Mouse (Mus musculus) cerebellum, adult 11 months (tissue): ENCODE measurements around the gene Lrrc57.

ENCODE experiments used
- DNase-seq: peaks from one replicate; pipeline ENCODE4 v3.0.0; 2022

Lrrc57 gene

DNA sequence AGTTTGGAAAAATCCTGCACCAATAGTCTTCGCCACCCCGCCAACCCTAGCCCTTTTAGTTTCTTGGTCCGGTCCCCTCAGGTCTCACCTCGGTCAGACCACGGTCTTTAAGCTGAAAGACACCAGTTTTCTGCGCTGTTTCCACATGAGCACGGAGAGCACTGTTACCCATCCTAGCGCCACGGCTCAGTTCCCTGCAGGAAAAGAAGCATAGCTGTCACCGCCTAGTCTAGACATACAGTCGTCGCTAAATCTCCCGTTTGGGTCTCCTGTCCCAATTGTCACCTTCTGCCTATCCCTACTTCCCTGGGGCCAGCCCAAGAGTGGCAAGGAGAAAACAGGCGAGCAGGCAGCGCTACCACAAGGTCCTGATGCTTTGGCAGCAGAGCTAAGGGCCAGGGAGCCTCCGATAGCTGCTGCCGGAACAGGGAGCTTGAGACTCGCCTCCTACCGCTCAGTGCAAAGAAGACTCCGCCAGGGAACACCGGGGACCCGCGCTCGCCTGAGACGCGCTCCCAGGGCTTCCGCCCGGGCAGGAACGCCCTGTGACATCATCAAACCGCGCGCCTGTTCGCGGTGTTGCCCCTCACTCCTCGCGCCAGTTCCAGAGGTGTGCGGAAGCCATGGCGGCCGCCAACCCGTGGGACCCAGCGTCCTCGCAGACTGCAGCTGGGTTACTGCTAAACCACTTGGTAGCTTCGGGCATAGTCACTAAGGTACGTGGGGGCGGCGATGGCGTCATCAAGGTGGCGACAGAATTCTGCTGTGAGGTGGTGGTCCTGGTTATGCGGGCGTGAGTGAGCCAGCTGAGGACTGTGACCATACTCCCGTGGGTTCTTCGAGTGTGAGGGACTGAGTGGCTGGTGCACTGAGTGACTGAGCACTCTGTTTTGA, at the start of gene Lrrc57, which contains the start of gene Haus2:
Gene Lrrc57, minus strand, starts transcription at position 691 of the 894 bp plus-strand sequence.
Gene Haus2, plus strand, starts transcription at position 554 of the 894 bp plus-strand sequence.
- peak; percentile 83 for DNase-seq

GRCm38 (mm10) chr2:120658486-120658885, 49.2 kb upstream of the Lrrc57 start:
- no peak for DNase-seq

GRCm38 (mm10) chr2:120656711-120657110, 47.4 kb upstream of the Lrrc57 start:
- no peak for DNase-seq

- DNase-seq = no peak
Measured at GRCm38 (mm10) chr2:120655905-120656304, 46.6 kb upstream of the Lrrc57 start.

DNA sequence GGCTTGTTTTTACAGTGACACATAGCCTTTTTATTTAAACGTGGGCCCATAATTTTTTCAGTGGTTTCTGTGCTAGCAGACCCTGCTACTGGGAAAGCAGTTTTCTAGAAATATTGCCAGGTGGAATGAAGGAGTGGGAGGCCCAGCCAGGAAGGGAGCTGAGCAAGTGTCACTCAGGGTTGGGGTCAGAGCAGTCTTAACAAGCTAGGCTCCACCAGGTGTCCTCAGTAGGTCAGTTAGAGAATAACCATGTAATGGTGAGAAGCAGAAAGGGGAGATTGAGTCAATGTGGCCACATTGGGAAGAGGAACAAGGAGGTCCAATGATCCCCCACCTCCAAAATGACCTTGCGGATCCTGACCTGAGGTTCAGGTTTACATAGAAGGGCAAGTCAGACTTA, 45.4 kb upstream of the Lrrc57 start:
- no peak for DNase-seq

DNA sequence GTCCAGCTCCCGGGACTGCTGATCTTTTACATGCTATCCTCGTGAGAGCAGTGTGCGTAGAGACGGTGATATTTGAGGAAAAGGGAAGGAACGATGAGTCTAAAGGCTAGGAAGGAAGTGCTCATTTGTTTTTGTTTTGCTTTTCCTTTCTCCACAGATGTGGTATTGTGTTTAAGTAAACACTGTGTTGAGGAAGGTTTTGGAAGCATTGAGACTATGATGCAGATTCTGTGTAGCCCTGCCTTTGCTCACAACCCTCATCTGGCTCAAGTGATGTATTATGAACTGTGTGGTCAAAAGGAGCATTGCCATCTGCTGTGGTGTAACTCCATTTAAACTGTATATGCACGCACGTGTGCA, 43.6 kb upstream of the Lrrc57 start:
- DNase-seq = no peak

GRCm38 (mm10) chr2:120652256-120652924, 43.1 kb upstream of the Lrrc57 start:
- DNase-seq = no peak

DNA sequence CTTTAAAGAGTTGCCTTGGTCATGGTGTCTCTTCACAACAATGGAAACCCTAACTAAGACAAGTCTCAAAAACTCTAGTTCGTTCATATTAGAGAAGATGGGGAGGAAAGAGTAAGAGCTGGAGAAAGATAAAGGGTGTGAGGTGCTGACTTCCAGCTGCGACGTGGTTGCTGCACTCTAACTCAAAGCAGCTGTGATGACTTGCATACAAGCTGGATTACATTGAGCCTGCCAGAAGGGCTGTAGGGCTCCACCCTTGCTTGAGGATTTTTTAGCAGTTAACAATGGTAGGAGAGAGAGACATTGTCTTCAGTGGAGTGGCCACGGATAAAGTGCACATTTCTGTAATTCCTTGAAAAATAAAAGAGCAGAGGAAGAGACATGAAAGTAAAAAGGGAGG, 37.5 kb upstream of the Lrrc57 start:
- no peak for DNase-seq

GRCm38 (mm10) chr2:120643836-120644235, 34.5 kb upstream of the Lrrc57 start:
- DNase-seq = no peak

DNA sequence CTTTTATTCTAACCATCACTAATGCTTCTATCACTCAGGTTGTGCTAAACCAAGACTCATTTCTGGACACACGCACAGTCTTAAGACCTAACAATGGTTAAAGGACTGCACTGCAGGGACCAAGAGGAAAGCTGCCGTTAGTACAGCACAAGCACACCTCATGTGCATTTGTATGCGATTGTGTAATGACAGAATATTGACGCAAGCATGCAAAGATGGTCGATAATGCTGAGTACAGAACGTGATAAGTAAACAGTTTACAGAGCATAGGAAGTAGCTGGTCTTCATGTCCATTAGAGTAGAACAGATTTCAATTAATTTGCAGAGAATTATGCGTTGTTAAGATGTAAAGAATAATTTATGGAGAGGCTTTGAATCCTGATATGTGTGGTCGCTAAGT, 31.5 kb upstream of the Lrrc57 start:
- no peak for DNase-seq

DNA sequence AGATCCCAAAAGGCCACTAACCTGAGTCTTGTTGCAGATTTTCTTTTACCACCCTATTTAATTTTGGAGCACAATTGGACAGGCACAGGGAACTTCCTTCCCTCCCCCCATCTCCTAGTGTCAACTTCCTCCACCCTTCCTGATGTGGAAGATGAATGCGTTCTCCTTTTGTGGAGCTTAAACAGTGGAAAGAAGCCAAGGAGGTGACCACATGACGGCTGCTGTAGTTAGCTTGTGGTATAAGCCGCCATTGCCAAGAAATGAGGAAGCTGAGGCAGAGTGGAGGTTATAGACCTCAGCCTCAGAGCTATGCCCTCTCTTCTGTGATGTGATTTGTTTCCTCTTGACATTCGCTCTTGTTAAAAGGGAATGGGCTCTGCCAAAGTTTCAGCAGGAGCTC, 22.6 kb upstream of the Lrrc57 start:
- DNase-seq = no peak

- DNase-seq = no peak
Measured at GRCm38 (mm10) chr2:120631521-120631920, 22.2 kb upstream of the Lrrc57 start.

DNA sequence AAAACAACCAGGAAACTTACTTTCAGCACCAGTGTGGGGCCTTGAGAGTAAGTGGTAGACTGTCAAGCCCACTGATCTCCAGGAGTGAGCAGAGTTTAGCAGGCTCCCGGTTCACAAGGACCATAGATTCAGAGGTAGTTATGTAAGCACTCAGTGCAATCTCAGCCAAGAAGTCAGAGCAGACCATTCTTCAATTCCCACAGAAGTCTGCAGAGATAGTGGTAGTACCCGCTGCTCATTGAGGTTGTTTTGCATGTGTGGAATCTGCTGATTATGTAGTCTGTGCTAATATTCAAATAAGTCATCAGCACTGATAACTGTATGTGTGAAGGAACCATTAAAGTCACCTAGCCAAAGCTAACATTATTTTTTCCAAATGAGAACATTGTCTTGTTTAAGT, 21.3 kb upstream of the Lrrc57 start:
- DNase-seq = no peak

DNA sequence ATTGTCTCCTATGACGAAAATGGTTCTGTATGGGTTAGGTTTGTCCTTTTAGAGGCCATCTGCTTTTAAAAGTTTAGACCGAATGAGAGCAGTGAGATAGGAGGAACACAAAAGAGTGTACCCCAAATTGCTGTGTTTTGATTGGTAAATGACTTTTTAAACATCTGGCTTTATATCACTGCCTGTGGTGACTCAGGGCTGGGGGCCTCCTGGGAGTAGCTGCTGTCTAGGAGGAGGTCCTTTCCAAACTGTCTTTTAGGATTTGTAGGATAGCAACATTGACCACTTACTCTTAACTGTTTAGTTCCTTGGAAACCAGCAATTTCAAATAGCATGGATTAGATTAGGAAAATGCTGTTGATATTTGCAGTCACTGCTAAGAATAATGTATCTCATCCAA, 20.9 kb upstream of the Lrrc57 start:
- DNase-seq = no peak

DNA sequence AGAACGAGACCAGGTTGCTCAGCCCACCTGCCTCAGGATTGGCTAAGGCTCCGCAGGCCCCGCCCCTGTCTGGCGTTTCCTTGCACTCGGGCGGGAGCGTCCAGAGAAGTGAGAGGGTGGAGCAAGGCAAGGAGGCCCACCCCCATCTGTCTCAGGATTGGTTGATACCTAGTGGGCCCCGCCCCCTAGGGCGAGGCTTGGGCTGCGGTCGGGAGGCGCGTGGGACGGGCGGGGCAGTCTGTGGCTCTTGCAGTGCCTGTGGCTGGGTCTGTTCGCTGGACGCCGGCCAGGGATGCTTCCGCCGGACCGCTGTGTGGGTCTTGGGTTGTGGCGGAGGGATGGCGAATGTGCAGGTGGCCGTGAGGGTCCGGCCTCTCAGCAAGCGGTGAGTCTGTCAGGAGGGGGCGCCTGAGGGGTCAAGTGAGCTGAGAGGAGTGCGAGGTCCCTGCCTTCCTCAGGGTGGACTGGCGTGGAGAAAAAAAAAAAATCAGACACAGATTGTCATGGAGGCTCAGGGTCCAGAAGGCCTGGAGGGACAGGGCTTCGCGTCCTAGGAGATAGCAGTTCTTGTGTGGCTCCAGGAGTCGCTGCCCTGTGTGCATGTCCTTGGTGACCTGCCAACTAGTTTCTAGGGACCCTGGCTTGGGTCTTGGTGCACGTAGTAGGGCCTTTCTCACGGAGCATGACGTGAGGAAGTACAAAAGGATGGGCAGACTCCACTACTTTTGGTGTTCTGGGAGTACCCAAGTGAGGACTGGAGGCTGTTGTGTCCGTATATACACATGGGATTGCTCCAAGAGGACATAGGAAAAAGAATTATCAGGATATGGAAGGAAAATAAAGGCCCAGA, 19.8 kb upstream of the Lrrc57 start, which contains the start of gene Stard9:
Gene Stard9, plus strand, starts transcription at position 236 of the 850 bp plus-strand sequence.
- DNase-seq = peak; percentile 99

DNA sequence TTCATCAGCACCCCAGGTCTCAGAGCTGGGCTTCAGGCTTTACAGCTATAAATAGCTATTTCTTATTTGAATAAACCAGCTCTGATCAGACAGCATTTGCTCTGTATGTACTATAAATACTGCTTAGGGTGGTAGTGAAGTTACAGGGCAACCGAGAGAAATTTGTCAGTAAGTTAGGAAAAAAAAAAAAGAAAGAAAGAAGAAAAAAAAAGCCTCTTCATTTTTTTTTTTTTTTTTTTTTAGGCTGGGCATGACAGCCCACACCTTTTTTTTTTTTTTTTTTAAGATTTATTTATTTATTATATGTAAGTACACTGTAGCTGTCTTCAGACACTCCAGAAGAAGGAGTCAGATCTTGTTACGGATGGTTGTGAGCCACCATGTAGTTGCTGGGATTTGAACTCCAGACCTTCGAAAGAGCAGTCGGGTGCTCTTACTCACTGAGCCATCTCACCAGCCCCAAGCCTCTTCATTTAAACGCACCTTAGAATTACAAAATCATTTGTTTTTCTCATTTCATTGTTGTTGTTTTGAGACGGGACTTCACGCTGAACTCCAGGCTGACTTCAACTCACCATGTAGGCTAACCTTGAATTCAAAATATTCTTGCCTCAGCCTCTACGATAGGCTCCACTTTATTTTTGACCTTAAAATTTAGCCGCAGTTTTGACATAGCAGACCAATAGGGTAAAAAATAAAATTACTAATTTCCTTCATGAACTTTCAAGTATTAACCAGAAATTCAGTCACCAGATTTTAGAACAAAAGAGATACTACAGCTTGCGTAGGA, 19.0 kb upstream of the Lrrc57 start:
- DNase-seq = no peak

- no peak for DNase-seq
Measured at GRCm38 (mm10) chr2:120622920-120623319, 13.6 kb upstream of the Lrrc57 start.

DNA sequence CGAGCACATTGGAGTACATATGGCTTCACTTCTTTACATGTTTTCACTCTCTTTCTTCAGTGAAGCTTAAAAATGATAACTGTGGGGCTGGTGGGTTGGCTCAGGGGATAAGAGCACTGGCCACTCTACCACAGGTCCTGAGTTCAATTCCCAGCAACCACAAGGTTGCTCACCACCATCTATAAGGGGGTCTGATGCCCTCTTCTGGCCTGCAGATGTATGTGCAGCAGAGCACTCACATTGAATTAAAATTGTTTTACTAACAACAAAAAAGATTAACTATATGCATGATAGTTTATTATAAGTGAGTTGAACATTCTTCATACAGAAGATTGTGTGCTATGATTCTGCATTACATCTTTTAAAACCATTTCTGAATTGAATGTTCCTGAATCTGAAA, 10.2 kb upstream of the Lrrc57 start:
- DNase-seq = no peak

DNA sequence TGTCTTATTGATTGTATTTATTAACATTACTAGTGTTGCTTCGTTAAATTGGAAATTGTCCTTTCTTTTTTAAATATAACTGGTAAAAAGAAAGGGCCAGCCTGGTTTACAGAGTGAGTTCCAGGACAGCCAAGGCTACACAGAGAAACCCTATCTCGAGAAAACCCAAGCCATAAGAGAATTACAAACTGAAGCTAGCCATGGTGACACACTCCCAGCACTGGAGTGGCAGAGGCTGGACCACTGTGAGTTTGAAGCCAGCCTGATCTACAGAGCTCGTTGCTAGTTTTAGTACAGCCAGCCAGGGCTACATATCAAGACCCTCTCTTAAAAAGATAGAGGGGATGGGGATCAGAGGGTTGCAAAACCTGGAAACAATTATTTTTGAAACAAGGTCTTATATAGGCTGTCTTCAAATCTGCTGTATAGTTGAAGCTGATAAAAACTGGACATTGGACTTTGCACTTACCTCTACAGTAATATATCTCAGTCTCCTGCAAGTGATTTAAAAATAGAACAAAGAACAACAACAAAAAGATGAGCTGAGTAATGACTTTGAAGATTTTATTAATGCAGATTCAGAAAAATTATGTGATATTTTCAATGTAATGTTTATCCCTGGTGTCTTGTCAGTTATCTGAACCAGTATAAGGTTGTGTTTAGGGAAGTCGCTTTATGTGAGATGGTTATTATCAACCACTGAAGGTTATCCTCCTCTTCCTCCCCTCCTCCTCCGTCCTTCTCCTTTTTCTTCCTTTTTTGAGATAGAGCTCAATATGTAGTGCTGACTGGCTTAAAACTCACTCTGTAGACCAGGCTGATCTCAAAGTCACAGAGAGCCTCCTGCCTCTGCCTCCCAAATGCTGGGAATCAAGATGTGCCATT, 7.2 kb upstream of the Lrrc57 start:
- no peak for DNase-seq

GRCm38 (mm10) chr2:120606021-120606690, 3.2 kb downstream of the Lrrc57 start:
- no peak for DNase-seq

DNA sequence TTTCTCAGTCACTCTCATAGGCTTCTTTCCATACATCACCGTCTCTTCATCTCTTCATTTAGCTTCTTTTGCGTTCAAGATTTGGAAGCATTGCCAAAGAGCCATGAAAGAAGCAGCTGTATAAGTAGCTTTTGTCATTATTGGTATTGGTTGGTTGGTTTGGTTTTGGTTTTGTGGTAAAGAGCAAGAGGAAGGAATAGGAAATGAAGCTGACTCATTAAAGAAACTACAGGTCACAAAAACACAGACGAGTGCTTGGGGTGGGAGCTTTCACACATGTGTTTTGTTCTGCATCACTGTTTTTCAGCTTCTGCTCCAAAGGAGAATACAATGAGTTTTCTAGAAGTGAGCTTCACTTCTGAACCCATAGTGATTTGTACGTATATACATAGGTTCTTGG, 9.8 kb downstream of the Lrrc57 start:
- no peak for DNase-seq
